Comparison of ENCODE assay signal across 21 mouse cellular contexts in the genomic region with DNA sequence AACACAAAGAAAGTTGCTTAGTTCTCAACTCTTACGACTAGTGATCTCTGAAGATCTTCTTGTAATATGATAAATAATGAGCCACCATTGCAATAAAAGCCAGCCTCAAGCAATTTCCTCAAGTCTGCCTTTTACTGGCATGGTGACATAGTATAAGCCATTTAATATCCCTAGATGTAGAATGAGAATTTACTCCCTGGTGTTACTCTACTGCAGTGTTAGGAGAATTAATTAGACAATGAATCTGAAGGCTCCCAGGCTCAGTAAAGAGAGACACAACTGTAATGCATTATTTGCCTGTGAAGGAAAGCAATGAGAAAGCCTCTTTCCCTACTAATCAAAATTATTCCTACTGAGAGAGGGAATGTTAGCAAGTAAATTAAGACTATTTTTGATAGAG.
"Had no signal": no experiment of that assay in that cellular context is flagged by ENCODE, and none has a peak within 500 bp of the region (broad histone marks: within the 10 kb centered on the region; RNA-seq: fewer than 3 reads in every experiment).

No protein-coding gene starts in this region.

- H3K9ac ChIP-seq: heart, embryonic 12.5 days; hindbrain, embryonic 15.5 days; intestine, embryonic 15.5 days; limb, embryonic 13.5 days; limb, embryonic 15.5 days had no signal

- H3K4me3 ChIP-seq: gastrocnemius, adult 2 months; heart, embryonic 10.5 days; heart, embryonic 12.5 days; hindbrain, embryonic 15.5 days; intestine, embryonic 15.5 days; layer of hippocampus, adult 2 months; limb, embryonic 13.5 days; limb, embryonic 15.5 days had no signal

- H3K36me3 ChIP-seq: heart, embryonic 10.5 days; heart, embryonic 12.5 days; hindbrain, embryonic 15.5 days; intestine, embryonic 15.5 days; limb, embryonic 13.5 days; limb, embryonic 15.5 days had no signal

- ATAC-seq: inflammation-experienced regulatory T-cells, adult 6 months; intestine, embryonic 15.5 days; intestine, postnatal 0 days had no signal

- DNase-seq: gastrocnemius, adult 2 months; gastrocnemius, postnatal 10 days; gastrocnemius, postnatal 25 days; heart, adult 18-20 months; heart, postnatal 10 days; heart, postnatal 4 days; kidney, adult 18-20 months; kidney, adult 8-10 months; kidney, postnatal 10 days; kidney, postnatal 25 days; kidney, postnatal 4 days; left cerebral cortex, postnatal 4 days had no signal

- H3K27ac ChIP-seq: gastrocnemius, adult 2 months; heart, embryonic 10.5 days; hindbrain, embryonic 15.5 days; intestine, embryonic 15.5 days; layer of hippocampus, adult 2 months; limb, embryonic 13.5 days; limb, embryonic 15.5 days had no signal

- H3K9me3 ChIP-seq: heart, embryonic 10.5 days; heart, embryonic 12.5 days; hindbrain, embryonic 15.5 days; intestine, embryonic 15.5 days; limb, embryonic 13.5 days; limb, embryonic 15.5 days had no signal

- H3K4me2 ChIP-seq: heart, embryonic 12.5 days; hindbrain, embryonic 15.5 days; intestine, embryonic 15.5 days; limb, embryonic 13.5 days; limb, embryonic 15.5 days had no signal

- H3K27me3 ChIP-seq: heart, embryonic 12.5 days; hindbrain, embryonic 15.5 days; intestine, embryonic 15.5 days; limb, embryonic 13.5 days; limb, embryonic 15.5 days had no signal

- H3K4me1 ChIP-seq: heart, embryonic 10.5 days; heart, embryonic 12.5 days; hindbrain, embryonic 15.5 days; intestine, embryonic 15.5 days; limb, embryonic 15.5 days had no signal
